Mouse (Mus musculus) cortical plate, adult 2 months (tissue): Measurements from ENCODE around the gene Gngt2. TPM values are rescaled to one million over a fixed set of nuclear protein-coding genes. Genes with fewer than 3 reads are reported as not detected.
"Not testable (repeated sequence)": the region's sequence is repeated elsewhere in the genome, so short reads cannot be mapped to it uniquely, and the experiment has no call there.

ENCODE experiments used
- H3K27ac ChIP-seq: fragments of 200-500 bp; 2 replicates; pipeline ENCODE4 v1.5.1; 2012; ENCODE audit warnings: low read length, control low read depth, inconsistent platforms; ENCODE audit not compliant: insufficient read depth
- H3K4me1 ChIP-seq: fragments of 200-500 bp; 2 replicates; pipeline ENCODE4 v1.6.1; 2011; ENCODE audit warnings: low read length; ENCODE audit not compliant: control insufficient read depth, insufficient read depth
- H3K4me3 ChIP-seq: fragments of 200-500 bp; 2 replicates; pipeline ENCODE4 v1.5.1; 2011; ENCODE audit warnings: mild to moderate bottlenecking, low read length, control low read depth; ENCODE audit not compliant: insufficient read depth
- CTCF ChIP-seq: fragments of 200-500 bp; IDR thresholded peaks from 2 replicates; pipeline ENCODE4 v1.5.1; 2011; ENCODE audit warnings: mild to moderate bottlenecking, control low read depth, low read length; ENCODE audit not compliant: insufficient read depth; ENCODE audit errors: extremely low read depth
- POLR2A ChIP-seq: fragments of 200-500 bp; IDR thresholded peaks from 2 replicates; pipeline ENCODE4 v1.6.1; 2011; ENCODE audit warnings: mild to moderate bottlenecking, low read length, control low read depth; ENCODE audit not compliant: insufficient read depth; ENCODE audit errors: extremely low read depth
- polyA plus RNA-seq: library from polyadenylated mRNA; depleted of rRNA; stranded (reverse); fragments of >200 nt; gene quantifications from 2 replicates; pipeline ENCODE4 v1.2.3, GENCODE M21; 2012; rRNA removed

Gene Gngt2
- polyA plus RNA-seq, 1 experiment: 11.0 TPM

DNA sequence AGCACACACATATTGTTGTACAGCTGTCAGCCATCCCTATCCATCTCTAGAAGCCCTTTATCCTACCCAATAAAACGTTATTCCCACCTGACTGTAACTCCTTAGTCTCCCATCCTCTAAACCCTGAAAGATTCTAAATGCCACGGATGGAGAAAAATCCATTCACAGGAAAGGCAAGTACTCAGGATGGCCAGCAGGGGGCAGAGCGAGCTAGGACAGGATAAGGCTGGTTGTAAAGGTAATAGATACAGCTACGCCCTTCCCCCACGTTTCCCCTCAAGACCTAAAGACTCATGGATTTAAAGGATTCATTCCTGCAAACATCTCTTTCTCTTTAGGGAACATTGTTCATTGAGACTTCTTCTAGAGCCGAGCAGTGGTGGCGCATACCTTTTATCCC is 39.3 kb downstream of the Gngt2 start:
- TF ChIP-seq CTCF: peak; percentile 79
- TF ChIP-seq POLR2A: no peak
- no peaks in the 10 kb centered on the region for H3K4me1 ChIP-seq
- no peak overlapping the region for H3K27ac ChIP-seq
- H3K4me3 ChIP-seq: no peak overlapping the region

DNA sequence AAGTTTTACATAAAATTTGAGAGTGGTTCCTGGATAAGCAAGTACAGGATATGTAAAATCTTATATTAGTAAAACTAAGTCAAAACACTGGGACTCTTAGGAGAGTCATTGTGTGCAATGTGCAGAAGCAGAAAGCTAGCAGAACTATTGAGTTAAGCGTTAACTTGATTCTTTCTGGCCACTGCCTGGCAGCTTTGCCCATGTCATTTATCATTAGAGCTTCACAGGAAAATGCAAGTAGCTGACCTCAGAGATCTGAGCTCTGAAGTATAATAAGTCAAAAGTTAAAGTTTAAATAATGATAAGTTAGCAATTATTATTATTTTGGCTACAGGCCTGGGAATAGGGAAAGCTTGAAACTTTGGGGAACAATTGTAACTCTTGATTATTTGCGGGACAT is 42.8 kb downstream of the Gngt2 start:
- not testable (repeated sequence) for H3K4me3 ChIP-seq, H3K27ac ChIP-seq, H3K4me1 ChIP-seq

DNA sequence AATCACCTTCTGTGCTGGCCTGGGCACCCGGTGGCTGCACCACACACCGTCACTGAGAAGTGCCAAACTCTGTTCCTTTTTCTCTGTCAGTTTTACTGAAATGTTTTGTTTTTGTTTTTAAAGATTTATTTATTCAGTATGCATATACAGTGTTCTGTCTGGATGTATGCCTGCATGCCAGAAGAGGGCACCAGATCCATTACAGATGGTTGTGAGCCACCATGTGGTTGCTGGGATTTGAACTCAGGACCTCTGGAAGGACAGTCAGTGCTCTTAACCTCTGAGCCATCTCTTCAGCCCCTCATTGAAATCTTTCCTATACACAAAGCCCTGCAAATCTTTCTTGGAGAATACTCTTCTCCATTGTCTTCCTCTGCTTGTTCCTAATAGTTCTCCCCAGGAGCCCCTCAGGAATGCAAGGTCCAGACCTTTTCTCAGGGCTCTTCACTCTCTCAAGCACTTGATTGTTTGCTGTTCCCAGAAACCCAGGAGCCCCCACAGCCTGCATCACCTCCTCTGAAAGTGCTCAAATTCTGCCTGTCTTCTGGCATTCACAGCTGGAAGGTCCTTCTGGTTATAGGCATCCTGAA is 53.5 kb downstream of the Gngt2 start:
- Histone ChIP-seq H3K27ac (no peak overlapping the region), H3K4me3 (no peak overlapping the region), H3K4me1 (no peaks in the 10 kb centered on the region)
- TF ChIP-seq POLR2A (no peak), CTCF (no peak)

Other genes starting within 250 kb of the Gngt2 start
- gene Ngfr, start 249.5 kb upstream of the Gngt2 start, polyA plus RNA-seq: 0.86 and 0.93 TPM in 2 replicates
- gene Phb, start 170.3 kb upstream of the Gngt2 start, polyA plus RNA-seq: 128 and 129 TPM in 2 replicates
- 21.2 and 21.5 TPM in 2 replicates for gene Zfp652, start 124.5 kb upstream of the Gngt2 start, polyA plus RNA-seq
- gene B130006D01Rik, start 113.6 kb upstream of the Gngt2 start, polyA plus RNA-seq: 0.40 and 0.51 TPM in 2 replicates
- 72.8 and 74.3 TPM in 2 replicates for gene Phospho1, start 12.7 kb upstream of the Gngt2 start, polyA plus RNA-seq
- gene Abi3, start 5.3 kb downstream of the Gngt2 start, polyA plus RNA-seq: 9.6 and 11.8 TPM in 2 replicates
- not detected in 2 replicates for gene B4galnt2, start 77.7 kb downstream of the Gngt2 start, polyA plus RNA-seq
- 0.02 and 0.15 TPM in 2 replicates for gene Igf2bp1, start 168.7 kb downstream of the Gngt2 start, polyA plus RNA-seq
- gene Gip, start 187.3 kb downstream of the Gngt2 start, polyA plus RNA-seq: not detected in 2 replicates
- 94.2 and 96.9 TPM in 2 replicates for gene Snf8, start 197.7 kb downstream of the Gngt2 start, polyA plus RNA-seq
- 47.7 and 49.4 TPM in 2 replicates for gene Ube2z, start 228.2 kb downstream of the Gngt2 start, polyA plus RNA-seq
- gene Atp5g1, start 238.5 kb downstream of the Gngt2 start, polyA plus RNA-seq: 448 and 494 TPM in 2 replicates